Mouse (Mus musculus): ENCODE measurements around the gene Otulinl.

Gene Otulinl

DNA sequence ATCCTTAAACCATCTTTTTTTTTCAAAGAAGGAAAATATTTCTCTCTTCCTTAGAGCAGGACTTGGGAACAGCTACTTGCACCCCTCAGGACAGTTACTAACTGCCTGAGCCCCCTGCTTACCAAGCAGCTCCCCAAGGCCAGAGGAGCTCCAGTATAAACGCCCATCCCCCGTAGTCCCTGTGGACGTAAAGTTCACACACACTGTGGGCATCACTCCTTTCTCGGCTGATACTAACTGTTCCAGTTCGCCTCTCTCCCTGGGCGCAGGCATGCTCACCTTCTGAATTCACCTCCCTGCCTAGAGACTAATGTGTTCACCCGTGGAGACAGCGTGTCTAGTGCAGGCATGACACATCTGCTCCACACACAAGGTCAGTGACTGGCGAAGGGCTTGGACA lies 2.9 kb downstream of the Otulinl start:
- no peak for DNase-seq

GRCm38 (mm10) chr15:27677801-27678200 lies 3.6 kb downstream of the Otulinl start:
- DNase-seq, result no peak

- DNase-seq, result no peak
Observed at GRCm38 (mm10) chr15:27676211-27676610, 5.2 kb downstream of the Otulinl start.

GRCm38 (mm10) chr15:27675122-27675521 lies 6.3 kb downstream of the Otulinl start:
- no peak for DNase-seq

DNA sequence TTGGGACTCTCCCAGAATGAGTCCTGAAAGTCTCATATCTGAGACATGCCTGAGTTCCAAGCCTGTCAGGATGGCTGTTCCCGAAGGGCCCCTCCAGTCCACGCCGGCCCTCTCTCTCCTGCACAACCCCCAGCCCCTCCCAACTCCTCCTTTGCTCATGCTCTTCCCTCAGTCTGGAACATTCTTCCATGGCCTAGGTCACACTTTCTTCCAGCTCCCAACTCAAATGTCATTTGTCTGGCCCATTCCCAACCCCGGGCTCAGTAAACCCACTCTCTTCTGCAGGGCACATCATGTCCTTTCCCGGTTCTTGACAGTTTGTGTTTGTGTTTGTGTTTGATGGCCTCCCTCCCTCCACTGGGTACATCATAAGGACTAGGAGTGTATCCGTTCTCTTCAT lies 7.3 kb downstream of the Otulinl start:
- DNase-seq, result no peak

- DNase-seq, result no peak
Observed at GRCm38 (mm10) chr15:27673151-27673550, 8.2 kb downstream of the Otulinl start.

- no peak for DNase-seq
Observed at GRCm38 (mm10) chr15:27672259-27672658, 9.1 kb downstream of the Otulinl start.

GRCm38 (mm10) chr15:27671612-27672245 lies 9.7 kb downstream of the Otulinl start:
- peak; percentile 42 for DNase-seq

DNA sequence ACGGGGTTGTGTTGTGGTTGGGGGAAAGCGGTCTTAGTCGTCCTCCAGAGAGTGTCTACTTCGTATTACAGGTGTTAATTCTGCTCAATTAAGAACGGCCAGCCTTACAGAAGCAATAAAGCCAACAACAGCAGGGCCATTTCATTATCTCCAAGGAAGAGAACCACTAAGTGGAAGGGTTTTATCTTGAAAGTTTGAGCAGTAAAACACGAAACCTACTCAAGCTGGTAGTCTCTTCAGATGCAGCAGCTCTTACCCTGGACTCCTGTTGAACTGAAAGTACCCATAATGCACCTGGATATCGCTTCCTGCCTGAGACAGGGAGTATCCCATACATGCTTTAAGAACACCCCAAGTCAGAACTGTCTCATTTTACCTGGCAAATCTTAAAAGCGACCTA lies 10.7 kb downstream of the Otulinl start:
- DNase-seq, result peak; percentile 75

- peak; percentile 71 for DNase-seq
Observed at GRCm38 (mm10) chr15:27669931-27670411, 11.4 kb downstream of the Otulinl start.

DNA sequence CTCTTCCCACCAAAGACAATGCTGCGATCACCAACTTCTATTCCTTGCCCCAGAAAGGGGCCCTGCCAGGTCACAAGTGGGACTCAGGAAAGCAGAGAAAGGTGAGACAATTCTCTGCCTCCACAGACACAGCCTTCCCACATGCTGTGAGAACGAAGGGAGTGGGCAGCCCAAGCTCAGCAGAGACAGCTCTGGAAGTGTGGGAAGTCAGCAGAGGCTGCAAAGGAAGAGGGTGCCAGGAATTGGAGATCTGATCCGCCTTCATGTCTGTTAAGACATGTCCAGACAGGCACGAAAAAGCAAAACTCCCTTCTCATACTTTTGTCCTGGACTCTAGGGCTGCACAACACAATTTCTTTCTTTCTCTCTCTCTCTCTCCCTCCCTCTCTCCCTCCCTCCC lies 12.1 kb downstream of the Otulinl start:
- no peak for DNase-seq

- DNase-seq, result peak; percentile 53
Observed at GRCm38 (mm10) chr15:27668557-27668956, 12.8 kb downstream of the Otulinl start.

- DNase-seq, result peak; percentile 71
Observed at GRCm38 (mm10) chr15:27668001-27668461, 13.3 kb downstream of the Otulinl start.

DNA sequence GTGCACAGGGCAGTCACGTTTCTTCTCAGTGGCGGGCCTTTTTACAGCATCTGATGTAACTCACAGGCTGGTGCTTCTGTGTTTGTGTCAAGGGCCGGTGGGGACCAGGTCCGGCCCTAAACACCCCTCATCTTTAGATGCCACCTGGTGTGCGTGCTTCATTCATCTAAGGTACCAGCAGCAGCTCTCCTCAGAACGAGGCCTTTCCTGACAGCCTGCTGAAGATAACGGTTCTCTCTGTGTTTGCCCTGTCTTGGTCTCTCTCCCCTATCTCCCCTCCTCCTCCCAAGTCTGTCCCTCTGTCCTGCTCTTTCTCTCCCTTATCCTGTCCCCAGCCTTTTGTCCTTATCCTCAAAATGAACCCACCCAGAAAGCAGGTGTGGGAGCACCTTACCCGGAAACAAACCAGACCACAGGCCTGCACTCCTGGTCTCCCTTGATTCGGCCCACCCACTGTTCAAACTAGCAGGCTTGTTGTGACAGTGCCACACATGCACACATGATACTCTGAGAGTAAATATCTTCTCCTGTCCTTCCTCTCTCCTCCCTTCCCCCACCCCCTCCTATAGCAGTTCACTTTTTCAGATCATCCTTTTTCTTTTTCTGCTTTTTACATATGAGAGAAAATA lies 14.4 kb downstream of the Otulinl start:
- DNase-seq, result peak; percentile 38

- DNase-seq, result no peak
Observed at GRCm38 (mm10) chr15:27665392-27665911, 15.9 kb downstream of the Otulinl start.

GRCm38 (mm10) chr15:27664126-27664525 lies 17.3 kb downstream of the Otulinl start:
- DNase-seq, result no peak

DNA sequence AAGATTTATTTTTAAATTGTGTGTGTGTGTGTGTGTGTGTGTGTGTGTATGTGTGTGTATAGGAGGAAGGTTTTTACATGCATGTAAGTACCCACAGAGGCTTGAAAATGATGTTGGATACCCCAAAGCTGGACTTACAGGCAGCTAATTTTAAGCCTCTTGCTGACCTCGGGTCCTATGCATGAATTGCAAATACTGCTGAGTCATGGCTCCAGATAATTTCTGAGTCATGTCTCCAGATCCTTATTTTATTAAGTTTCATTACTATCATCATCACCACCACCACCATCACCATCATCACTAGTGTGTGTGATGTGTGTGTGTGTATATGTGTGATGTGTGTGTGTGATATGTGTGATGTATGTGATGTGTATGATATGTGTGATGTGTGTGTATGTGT lies 18.7 kb downstream of the Otulinl start:
- no peak for DNase-seq

DNA sequence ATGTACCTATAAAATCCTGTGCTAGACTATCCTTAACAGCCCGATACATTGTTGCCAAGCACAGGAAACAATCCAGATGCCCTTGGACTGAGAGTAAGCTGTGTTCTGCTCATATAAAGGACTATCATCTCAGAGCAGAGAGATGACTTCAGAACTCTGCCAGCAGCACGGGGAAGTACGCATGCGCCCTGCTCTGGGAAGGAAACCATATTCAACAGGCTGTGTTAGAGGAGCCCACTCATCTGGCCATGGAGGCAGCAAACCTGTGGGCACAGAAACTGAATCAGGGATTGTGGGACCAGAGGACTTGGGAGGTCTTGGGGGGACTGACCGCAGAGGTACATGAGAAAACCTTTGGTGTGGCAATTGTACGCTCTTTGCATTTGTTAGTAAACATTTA lies 19.7 kb downstream of the Otulinl start:
- DNase-seq, result no peak

DNA sequence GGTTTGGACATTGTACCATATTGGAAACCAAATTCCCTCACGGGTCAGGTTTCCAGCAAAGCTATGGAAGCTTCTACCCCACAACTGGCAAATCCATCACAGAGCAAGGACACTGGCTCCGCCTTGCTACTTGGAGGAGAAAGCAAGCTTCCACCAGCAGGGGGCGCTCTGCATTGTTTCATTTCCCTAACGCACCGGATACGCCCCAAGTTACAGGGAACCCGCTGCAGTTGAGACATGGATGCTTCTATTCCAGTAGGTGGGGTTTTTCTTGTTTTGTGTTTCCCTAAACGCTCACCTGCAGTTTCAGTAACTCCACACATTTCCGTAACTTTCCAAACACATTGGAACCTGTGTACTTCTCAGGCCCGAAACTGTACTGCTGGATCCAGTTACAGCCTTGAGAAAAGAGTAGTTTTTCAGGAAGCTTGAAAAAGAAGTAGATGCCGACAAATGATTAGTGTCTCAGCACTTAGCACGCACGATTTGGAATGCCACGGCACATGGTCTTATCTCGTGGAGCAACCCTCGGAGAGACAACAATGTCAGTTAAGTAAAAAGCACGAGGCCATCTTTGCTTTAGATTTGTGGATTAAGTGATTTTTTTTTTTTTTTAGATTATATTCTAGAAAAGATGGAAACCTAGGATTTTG lies 21.7 kb downstream of the Otulinl start:
- DNase-seq, result peak; percentile 93

- no peak for DNase-seq
Observed at GRCm38 (mm10) chr15:27659143-27659542, 22.2 kb downstream of the Otulinl start.

DNA sequence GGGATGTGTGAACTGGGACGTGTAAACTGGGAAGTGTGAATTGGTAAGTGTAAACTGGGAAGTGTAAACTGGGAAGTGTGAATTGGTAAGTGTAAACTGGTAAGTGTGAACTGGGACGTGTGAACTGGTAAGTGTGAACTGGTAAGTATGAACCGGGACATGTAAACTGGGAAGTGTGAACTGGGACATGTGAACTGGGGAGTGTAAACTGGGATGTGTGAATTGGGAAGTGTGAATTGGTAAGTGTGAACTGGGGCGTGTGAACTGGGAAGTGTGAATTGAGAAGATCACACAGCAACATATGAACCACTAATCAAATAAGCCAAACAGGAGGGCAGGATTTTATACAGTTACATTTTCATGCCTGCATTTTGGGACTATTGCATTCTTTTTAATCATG lies 23.0 kb downstream of the Otulinl start:
- no peak for DNase-seq

GRCm38 (mm10) chr15:27657866-27658265 lies 23.5 kb downstream of the Otulinl start:
- DNase-seq, result no peak

DNA sequence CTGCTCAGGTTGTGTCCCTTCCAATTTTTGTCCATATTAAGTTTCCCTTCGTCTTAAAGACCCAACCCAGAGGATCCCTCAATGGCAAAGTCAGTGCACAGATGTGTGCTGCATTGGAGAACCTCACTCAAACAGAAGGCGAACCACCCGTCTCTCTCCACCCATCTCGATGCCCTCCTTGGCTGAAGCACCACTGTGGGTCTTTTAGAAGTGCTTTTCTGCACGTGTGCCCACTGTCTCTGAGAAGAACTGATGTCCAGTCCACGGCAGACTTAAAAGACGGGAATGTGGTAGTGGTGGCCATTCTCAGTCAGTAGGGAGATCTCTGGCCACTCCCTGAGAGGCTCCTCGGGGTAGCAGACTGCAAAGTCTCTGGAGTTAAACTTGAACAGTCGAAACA lies 24.8 kb downstream of the Otulinl start:
- no peak for DNase-seq

GRCm38 (mm10) chr15:27655015-27655414 lies 26.4 kb downstream of the Otulinl start:
- DNase-seq, result peak; percentile 48

Measured in thymus, postnatal 14 days (tissue).